Mouse (Mus musculus) forebrain, embryonic 15.5 days (tissue): Measurements from ENCODE around the gene Pdzph1. TPM values are rescaled to one million over a fixed set of nuclear protein-coding genes. Genes with fewer than 3 reads are reported as not detected.

Experiments used
- ATAC-seq: fragments of 200-750 bp; cut with Nextera tagmentation; replicated peaks from 2 replicates; pipeline ENCODE4 v1.8.0; 2017; ENCODE audit warnings: mild to moderate bottlenecking, moderate TSS enrichment, moderate library complexity
- H3K27ac ChIP-seq: fragments of 300-500 bp; sonication (generic); replicated peaks from 2 replicates; pipeline ENCODE4 v1.5.1; 2015; ENCODE audit warnings: mild to moderate bottlenecking, inconsistent platforms
- H3K27me3 ChIP-seq: fragments of 300-500 bp; sonication (generic); 2 replicates; pipeline ENCODE4 v1.6.1; 2015; ENCODE audit warnings: inconsistent platforms
- H3K36me3 ChIP-seq: fragments of 300-500 bp; sonication (generic); 2 replicates; pipeline ENCODE4 v1.6.1; 2015; ENCODE audit warnings: mild to moderate bottlenecking, inconsistent platforms
- H3K4me1 ChIP-seq: fragments of 300-500 bp; sonication (generic); 2 replicates; pipeline ENCODE4 v1.6.1; 2015; ENCODE audit warnings: inconsistent platforms
- H3K4me2 ChIP-seq: fragments of 300-500 bp; sonication (generic); replicated peaks from 2 replicates; pipeline ENCODE4 v1.6.1; 2015; ENCODE audit warnings: mild to moderate bottlenecking, inconsistent platforms
- H3K4me3 ChIP-seq: fragments of 300-500 bp; sonication (generic); 2 replicates; pipeline ENCODE4 v1.5.1; 2015; ENCODE audit warnings: mild to moderate bottlenecking, inconsistent platforms
- H3K9ac ChIP-seq: fragments of 300-500 bp; sonication (generic); replicated peaks from 2 replicates; pipeline ENCODE4 v1.6.1; 2015; ENCODE audit warnings: mild to moderate bottlenecking, inconsistent platforms
- H3K9me3 ChIP-seq: fragments of 300-500 bp; sonication (generic); 2 replicates; pipeline ENCODE4 v1.6.1; 2016; ENCODE audit warnings: inconsistent platforms
- WGBS: fragments of 180-500 bp; shearing (Covaris S2); methylation state at CpG from one replicate; pipeline ENCODE4 v1.1.7; 2015; ENCODE audit warnings: mixed read lengths; 5-methylcytosine and 5-hydroxymethylcytosine counted together
- polyA plus RNA-seq: library from polyadenylated mRNA; unstranded; fragments of >200 nt; fragmentation: Nextera tagmentation; extraction: Ambion mirVana; gene quantifications from 2 replicates; pipeline ENCODE4 v1.2.1, GENCODE M21; 2015

The Pdzph1 gene
- 8.2 and 8.3 TPM in 2 replicates for polyA plus RNA-seq

GRCm38 (mm10) chr17:58991275-58991674, at the start of gene Pdzph1:
Gene Pdzph1, minus strand, starts transcription at chr17:58991375.
- Histone ChIP-seq H3K36me3 (no peaks in the 10 kb centered on the region), H3K27ac (no peak within 1 kb of the TSS), H3K4me1 (no peaks in the 10 kb centered on the region), H3K4me2 (no peak within 1 kb of the TSS), H3K9ac (no peak within 1 kb of the TSS), H3K4me3 (no peak within 1 kb of the TSS), H3K27me3 (no peaks in the 10 kb centered on the region), H3K9me3 (no peaks in the 10 kb centered on the region)
- 78% methylated on average over 6 of the region's 6 CpGs for WGBS
- ATAC-seq = no peak

- Histone ChIP-seq H3K27me3 (no peaks in the 10 kb centered on the region), H3K36me3 (no peaks in the 10 kb centered on the region), H3K27ac (no peak overlapping the region), H3K9ac (no peak overlapping the region), H3K4me3 (no peak overlapping the region), H3K4me1 (no peaks in the 10 kb centered on the region), H3K9me3 (no peaks in the 10 kb centered on the region), H3K4me2 (no peak overlapping the region)
- 34% methylated on average over 5 of the region's 5 CpGs for WGBS
- ATAC-seq = peak; percentile 57
Observed at GRCm38 (mm10) chr17:59039754-59040153, 48.6 kb upstream of the Pdzph1 start.

- ATAC-seq = no peak
- Histone ChIP-seq H3K27ac (no peak overlapping the region), H3K4me3 (no peak overlapping the region), H3K4me1 (no peaks in the 10 kb centered on the region), H3K27me3 (no peaks in the 10 kb centered on the region), H3K9ac (no peak overlapping the region), H3K36me3 (no peaks in the 10 kb centered on the region), H3K4me2 (no peak overlapping the region), H3K9me3 (no peaks in the 10 kb centered on the region)
- 92% methylated on average over 3 of the region's 3 CpGs for WGBS
Observed at GRCm38 (mm10) chr17:59033445-59033844, 42.3 kb upstream of the Pdzph1 start.

GRCm38 (mm10) chr17:59026336-59026735, 35.2 kb upstream of the Pdzph1 start:
- Histone ChIP-seq H3K9me3 (no peaks in the 10 kb centered on the region), H3K4me2 (no peak overlapping the region), H3K27me3 (no peaks in the 10 kb centered on the region), H3K36me3 (no peaks in the 10 kb centered on the region), H3K9ac (no peak overlapping the region), H3K4me1 (0 out of 2 replicates have a peak, but pooled peaks cover 10% of the 10 kb centered on the region), H3K4me3 (no peak overlapping the region), H3K27ac (no peak overlapping the region)
- no peak for ATAC-seq
- 77% methylated on average over 3 of the region's 3 CpGs for WGBS

GRCm38 (mm10) chr17:59024502-59024901, 33.3 kb upstream of the Pdzph1 start:
- Histone ChIP-seq H3K27me3 (no peaks in the 10 kb centered on the region), H3K4me1 (0 out of 2 replicates have a peak, but pooled peaks cover 10% of the 10 kb centered on the region), H3K4me3 (no peak overlapping the region), H3K4me2 (no peak overlapping the region), H3K27ac (no peak overlapping the region), H3K36me3 (no peaks in the 10 kb centered on the region), H3K9ac (no peak overlapping the region), H3K9me3 (no peaks in the 10 kb centered on the region)
- no peak for ATAC-seq
- 13% methylated on average over 6 of the region's 6 CpGs for WGBS

GRCm38 (mm10) chr17:59023971-59024370, 32.8 kb upstream of the Pdzph1 start:
- peak; percentile 76 for ATAC-seq
- Histone ChIP-seq H3K4me1 (0 out of 2 replicates have a peak, but pooled peaks cover 10% of the 10 kb centered on the region), H3K36me3 (no peaks in the 10 kb centered on the region), H3K4me2 (no peak overlapping the region), H3K4me3 (no peak overlapping the region), H3K9ac (no peak overlapping the region), H3K27me3 (no peaks in the 10 kb centered on the region), H3K27ac (no peak overlapping the region), H3K9me3 (no peaks in the 10 kb centered on the region)
- 12% methylated on average over 5 of the region's 5 CpGs for WGBS

GRCm38 (mm10) chr17:59018666-59019065, 27.5 kb upstream of the Pdzph1 start:
- H3K36me3 ChIP-seq = no peaks in the 10 kb centered on the region
- no peaks in the 10 kb centered on the region for H3K4me1 ChIP-seq
- WGBS = 41% methylated on average over 4 of the region's 4 CpGs
- no peaks in the 10 kb centered on the region for H3K9me3 ChIP-seq
- H3K27me3 ChIP-seq = no peaks in the 10 kb centered on the region
- H3K4me3 ChIP-seq = no peak overlapping the region
- no peak overlapping the region for H3K4me2 ChIP-seq
- H3K27ac ChIP-seq = no peak overlapping the region
- ATAC-seq = no peak
- no peak overlapping the region for H3K9ac ChIP-seq

GRCm38 (mm10) chr17:59013091-59013459, 21.9 kb upstream of the Pdzph1 start, which contains the start of gene Nudt12:
Gene Nudt12, minus strand, starts transcription at chr17:59013372.
- Histone ChIP-seq H3K4me1 (peaks cover 7% of the 10 kb centered on the region), H3K9me3 (no peaks in the 10 kb centered on the region), H3K36me3 (no peaks in the 10 kb centered on the region), H3K4me3 (peak within 1 kb of the TSS; percentile 56), H3K9ac (peak within 1 kb of the TSS; percentile 46), H3K4me2 (peak within 1 kb of the TSS; percentile 85), H3K27ac (no peak within 1 kb of the TSS), H3K27me3 (no peaks in the 10 kb centered on the region)
- peak; percentile 87 for ATAC-seq
- WGBS = under 1% methylated on average over 22 of the region's 22 CpGs

- H3K36me3 ChIP-seq = no peaks in the 10 kb centered on the region
- H3K4me2 ChIP-seq = peak overlapping the region; percentile 85
- H3K27ac ChIP-seq = no peak overlapping the region
- H3K4me1 ChIP-seq = peaks cover 7% of the 10 kb centered on the region
- H3K27me3 ChIP-seq = no peaks in the 10 kb centered on the region
- WGBS = 2% methylated on average over 15 of the region's 15 CpGs
- H3K9me3 ChIP-seq = no peaks in the 10 kb centered on the region
- peak overlapping the region; percentile 46 for H3K9ac ChIP-seq
- H3K4me3 ChIP-seq = peak overlapping the region; percentile 56
- ATAC-seq = peak; percentile 87
Observed at GRCm38 (mm10) chr17:59012421-59013090, 21.4 kb upstream of the Pdzph1 start.

- ATAC-seq = no peak
Observed at GRCm38 (mm10) chr17:59011546-59012307, 20.6 kb upstream of the Pdzph1 start.

GRCm38 (mm10) chr17:58973237-58973636, 17.9 kb downstream of the Pdzph1 start:
- Histone ChIP-seq H3K27ac (no peak overlapping the region), H3K4me2 (no peak overlapping the region), H3K36me3 (no peaks in the 10 kb centered on the region), H3K4me3 (no peak overlapping the region), H3K9ac (no peak overlapping the region), H3K27me3 (no peaks in the 10 kb centered on the region), H3K4me1 (no peaks in the 10 kb centered on the region), H3K9me3 (no peaks in the 10 kb centered on the region)
- no peak for ATAC-seq
- 52% methylated on average over 5 of the region's 5 CpGs for WGBS

More at GRCm38 (mm10) chr17:59011546-59012307, 20.6 kb upstream of the Pdzph1 start:
- Histone ChIP-seq H3K4me2 (no peak overlapping the region), H3K4me3 (no peak overlapping the region), H3K9ac (no peak overlapping the region), H3K4me1 (peaks cover 7% of the 10 kb centered on the region), H3K9me3 (no peaks in the 10 kb centered on the region), H3K27ac (no peak overlapping the region), H3K27me3 (no peaks in the 10 kb centered on the region), H3K36me3 (no peaks in the 10 kb centered on the region)
- 53% methylated on average over 13 of the region's 13 CpGs for WGBS

GRCm38 (mm10) chr17:58959905-58960304, 31.3 kb downstream of the Pdzph1 start:
- no peak overlapping the region for H3K9ac ChIP-seq
- H3K4me2 ChIP-seq = no peak overlapping the region
- H3K9me3 ChIP-seq = no peaks in the 10 kb centered on the region
- H3K36me3 ChIP-seq = no peaks in the 10 kb centered on the region
- H3K4me3 ChIP-seq = no peak overlapping the region
- no peaks in the 10 kb centered on the region for H3K27me3 ChIP-seq
- ATAC-seq = no peak
- WGBS = 43% methylated on average over 3 of the region's 3 CpGs
- H3K27ac ChIP-seq = no peak overlapping the region
- no peaks in the 10 kb centered on the region for H3K4me1 ChIP-seq
